Mouse (Mus musculus) myocyte (in vitro differentiated cells): ENCODE results near the gene Pprc1. TPM values are rescaled to one million over a fixed set of nuclear protein-coding genes. Genes with fewer than 3 reads are reported as not detected.

Experiments
- H3K27me3 ChIP-seq: one replicate; pipeline ENCODE4 v1.6.1; 2011; ENCODE audit not compliant: control insufficient read depth, insufficient read depth, insufficient read length
- H3K36me3 ChIP-seq: one replicate; pipeline ENCODE4 v1.6.1; 2011; ENCODE audit not compliant: control insufficient read depth, insufficient read depth
- H3K4me2 ChIP-seq: one replicate; pipeline ENCODE4 v1.6.1; 2011; ENCODE audit warnings: low read depth, control low read depth
- H3K4me3 ChIP-seq: one replicate; pipeline ENCODE4 v1.5.1; 2011; ENCODE audit warnings: mild to moderate bottlenecking, control low read depth, moderate library complexity
- H3K79me2 ChIP-seq: one replicate; pipeline ENCODE4 v1.6.1; 2011; ENCODE audit not compliant: control insufficient read depth, insufficient read depth
- H3ac ChIP-seq: one replicate; pipeline ENCODE4 v1.6.1; 2011; ENCODE audit not compliant: control insufficient read depth, insufficient read length
- CEBPB ChIP-seq: IDR thresholded peaks from 2 replicates; pipeline ENCODE4 v1.6.1; 2011; ENCODE audit warnings: mild to moderate bottlenecking, moderate library complexity; ENCODE audit not compliant: poor library complexity, insufficient read depth, severe bottlenecking
- E2F4 ChIP-seq: IDR thresholded peaks from one replicate; pipeline ENCODE4 v1.6.1; 2011; ENCODE audit warnings: mild to moderate bottlenecking, control low read depth, moderate library complexity; ENCODE audit not compliant: insufficient read depth
- MAX ChIP-seq: IDR thresholded peaks from one replicate; pipeline ENCODE4 v1.6.1; 2011; ENCODE audit warnings: low read depth, mild to moderate bottlenecking, control low read depth
- MYOD1 ChIP-seq, 3 experiments: IDR thresholded peaks; one replicate each; pipeline ENCODE4 v1.6.1; 2011; ENCODE audit warnings: control low read depth in 2 of 3, low read depth in 2 of 3, mild to moderate bottlenecking in 2 of 3, moderate library complexity in 1 of 3; ENCODE audit not compliant: insufficient read length in 2 of 3, control insufficient read depth in 1 of 3
- MYOG ChIP-seq, 3 experiments: IDR thresholded peaks; one replicate each; pipeline ENCODE4 v1.6.1; 2011; ENCODE audit warnings: control low read depth in 2 of 3, low read depth in 2 of 3, mild to moderate bottlenecking in 2 of 3; ENCODE audit not compliant: insufficient read length in 2 of 3, control insufficient read depth in 1 of 3, insufficient read depth in 1 of 3
- POLR2A ChIP-seq: IDR thresholded peaks from one replicate; pipeline ENCODE4 v1.6.1; 2011; ENCODE audit warnings: low read depth, mild to moderate bottlenecking, control low read depth, moderate library complexity; ENCODE audit not compliant: insufficient read length
- POLR2AphosphoS2 ChIP-seq: IDR thresholded peaks from one replicate; pipeline ENCODE4 v1.6.1; 2011; ENCODE audit warnings: low read depth, control low read depth; ENCODE audit not compliant: insufficient read length
- REST ChIP-seq: IDR thresholded peaks from one replicate; pipeline ENCODE4 v1.6.1; 2011; ENCODE audit warnings: mild to moderate bottlenecking, control low read depth, moderate library complexity; ENCODE audit not compliant: insufficient read depth, insufficient read length
- SRF ChIP-seq: IDR thresholded peaks from one replicate; pipeline ENCODE4 v1.6.1; 2011; ENCODE audit warnings: low read depth; ENCODE audit not compliant: control insufficient read depth, insufficient read length
- TCF12 ChIP-seq: IDR thresholded peaks from one replicate; pipeline ENCODE4 v1.6.1; 2011; ENCODE audit warnings: mild to moderate bottlenecking, control low read depth; ENCODE audit not compliant: poor library complexity, insufficient read depth, severe bottlenecking
- TCF3 ChIP-seq: IDR thresholded peaks from one replicate; pipeline ENCODE4 v1.6.1; 2011; ENCODE audit warnings: low read depth, control low read depth; ENCODE audit not compliant: insufficient read length
- USF1 ChIP-seq: IDR thresholded peaks from one replicate; pipeline ENCODE4 v1.6.1; 2011; ENCODE audit warnings: low read depth, mild to moderate bottlenecking, control low read depth, moderate library complexity
- polyA plus RNA-seq: library from polyadenylated mRNA; unstranded; fragments of >200 nt; fragmentation: generic; extraction: Trizol; gene quantifications from one replicate; pipeline ENCODE4 v1.2.1, GENCODE M21; 2012; ENCODE audit warnings: missing spikeins

Gene Pprc1
- polyA plus RNA-seq, 1 experiment: 19.7 TPM

- Histone ChIP-seq H3K4me3 (no peak overlapping the region), H3ac (no peak overlapping the region), H3K4me2 (no peak overlapping the region), H3K27me3 (peaks cover 4% of the 10 kb centered on the region), H3K36me3 (no peaks in the 10 kb centered on the region), H3K79me2 (peaks cover 22% of the 10 kb centered on the region)
- TF ChIP-seq E2F4 (no peak), TCF12 (no peak), REST (no peak), MYOG (IDR thresholded peaks at IDR 0.05; ENCODE audit: control insufficient read depth in 1 of 3, insufficient read depth in 1 of 3, insufficient read length in 2 of 3, low read depth in 2 of 3) (no peak), POLR2AphosphoS2 (no peak), POLR2A (no peak), TCF3 (no peak), USF1 (no peak), SRF (no peak), MYOD1 (IDR thresholded peaks at IDR 0.05; ENCODE audit: control insufficient read depth in 1 of 3, insufficient read length in 2 of 3, low read depth in 2 of 3) (no peak), MAX (no peak), CEBPB (no peak)
These were observed 2.7 kb downstream of the Pprc1 start for GRCm38 (mm10) chr19:46047426-46047825.

DNA sequence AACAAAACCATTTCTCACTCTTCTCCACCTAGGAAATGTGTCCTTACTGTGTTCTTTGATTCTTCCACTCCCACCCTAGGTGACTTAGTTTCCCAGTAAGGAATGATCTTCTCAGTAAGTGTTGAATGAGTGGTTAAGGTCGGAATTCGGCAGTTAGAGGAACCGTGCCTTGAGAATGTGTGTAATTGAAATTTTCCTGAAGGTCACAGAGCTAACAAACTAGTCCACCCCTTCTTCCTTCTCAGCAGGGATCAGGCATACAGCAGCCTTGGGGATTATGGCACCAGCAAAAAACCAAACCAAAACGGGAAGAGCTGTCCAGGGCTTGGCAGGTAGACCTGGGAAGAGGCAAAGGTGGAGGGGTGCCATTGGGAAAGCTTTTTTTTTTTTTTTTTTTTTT lies 4.4 kb downstream of the Pprc1 start:
- Histone ChIP-seq H3K36me3 (no peaks in the 10 kb centered on the region), H3K4me2 (no peak overlapping the region), H3K27me3 (peaks cover 4% of the 10 kb centered on the region), H3K79me2 (peaks cover 5% of the 10 kb centered on the region), H3K4me3 (no peak overlapping the region), H3ac (no peak overlapping the region)
- TF ChIP-seq USF1 (no peak), POLR2AphosphoS2 (no peak), SRF (no peak)

DNA sequence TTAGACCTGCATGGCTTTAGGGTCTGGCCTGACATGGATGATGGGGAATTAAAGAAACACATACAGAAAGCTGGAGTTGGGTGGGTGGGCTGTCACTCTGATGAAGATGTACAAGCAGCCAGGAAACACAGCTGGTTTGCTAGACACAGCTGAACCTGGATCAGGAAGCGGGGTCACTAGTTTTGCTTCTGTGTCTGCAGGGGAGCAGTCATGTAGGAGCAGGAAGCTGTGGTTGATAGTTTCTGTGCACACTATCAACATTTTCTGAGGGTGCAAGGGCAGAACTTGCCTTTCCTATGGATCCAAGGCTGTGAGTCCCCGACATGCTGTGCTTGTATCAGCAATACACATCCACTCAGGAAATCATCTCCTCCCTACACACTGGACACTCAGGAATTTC lies 5.8 kb downstream of the Pprc1 start:
- H3K27me3 ChIP-seq: peaks cover 4% of the 10 kb centered on the region
- no peaks in the 10 kb centered on the region for H3K79me2 ChIP-seq
- H3ac ChIP-seq: no peak overlapping the region
- no peak overlapping the region for H3K4me3 ChIP-seq
- no peaks in the 10 kb centered on the region for H3K36me3 ChIP-seq
- no peak overlapping the region for H3K4me2 ChIP-seq
- TF ChIP-seq CEBPB (no peak), REST (no peak), MYOG (IDR thresholded peaks at IDR 0.05; ENCODE audit: control insufficient read depth in 1 of 3, insufficient read depth in 1 of 3, insufficient read length in 2 of 3, low read depth in 2 of 3) (no peak), USF1 (no peak), E2F4 (no peak), MYOD1 (IDR thresholded peaks at IDR 0.05; ENCODE audit: control insufficient read depth in 1 of 3, insufficient read length in 2 of 3, low read depth in 2 of 3) (no peak), TCF12 (no peak), POLR2AphosphoS2 (no peak), SRF (no peak), POLR2A (no peak)

- Histone ChIP-seq H3K36me3 (no peaks in the 10 kb centered on the region), H3K4me3 (peak overlapping the region; percentile 83), H3K4me2 (peak overlapping the region; percentile 59), H3K79me2 (peaks cover 39% of the 10 kb centered on the region), H3ac (peak overlapping the region; percentile 53), H3K27me3 (no peaks in the 10 kb centered on the region)
- TF ChIP-seq MAX (no peak), MYOD1 (IDR thresholded peaks at IDR 0.05; ENCODE audit: control insufficient read depth in 1 of 3, insufficient read length in 2 of 3, low read depth in 2 of 3) (no peak)
These were observed 11.2 kb downstream of the Pprc1 start for GRCm38 (mm10) chr19:46055752-46056387.

DNA sequence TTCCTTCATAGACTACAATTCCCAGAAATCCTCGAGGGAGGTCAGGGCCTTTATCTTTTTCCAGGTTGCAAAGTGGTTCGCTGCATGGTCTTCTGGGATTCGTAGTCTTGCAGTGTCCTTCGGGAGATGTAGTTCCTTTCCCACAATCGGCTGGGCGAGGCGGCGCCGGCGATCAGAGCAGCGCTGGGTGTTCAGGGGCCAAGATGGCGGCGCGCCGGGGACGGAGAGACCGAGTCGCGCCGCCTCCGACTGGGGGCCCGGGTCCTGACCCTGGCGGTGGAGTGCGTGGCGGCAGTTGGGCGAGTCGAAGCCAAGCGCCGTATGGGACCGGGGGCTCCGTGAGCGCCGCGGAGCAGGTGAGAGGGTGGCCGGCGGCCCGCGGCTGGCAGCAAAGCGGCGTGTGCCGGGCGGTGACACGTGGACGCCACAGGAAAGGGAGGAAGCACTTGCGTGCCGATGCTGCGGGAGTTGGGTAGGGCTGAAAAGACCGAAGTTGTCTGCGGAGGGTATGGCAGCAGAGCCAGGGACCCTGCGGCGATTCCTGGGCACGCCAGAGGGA lies 11.8 kb downstream of the Pprc1 start:
- H3K36me3 ChIP-seq: peaks cover under 1% of the 10 kb centered on the region
- TF ChIP-seq POLR2A (peak; percentile 81), POLR2AphosphoS2 (peak; percentile 64), MYOG (IDR thresholded peaks at IDR 0.05; ENCODE audit: control insufficient read depth in 1 of 3, insufficient read depth in 1 of 3, insufficient read length in 2 of 3, low read depth in 2 of 3) (peak in 1 of 3 experiments; percentile 6), CEBPB (no peak), USF1 (peak; percentile 55), REST (no peak), E2F4 (no peak)
- peaks cover 45% of the 10 kb centered on the region for H3K79me2 ChIP-seq
- H3K4me3 ChIP-seq: peak overlapping the region; percentile 83
- no peaks in the 10 kb centered on the region for H3K27me3 ChIP-seq
- peak overlapping the region; percentile 53 for H3ac ChIP-seq
- peak overlapping the region; percentile 61 for H3K4me2 ChIP-seq
